Mouse (Mus musculus): ENCODE data around the gene Rtn4r. TPM values are rescaled to one million over a fixed set of nuclear protein-coding genes. Genes with fewer than 3 reads are reported as not detected.

Rtn4r gene
- polyA plus RNA-seq (2012; rRNA removed) = 4.7 and 8.0 TPM in 2 replicates

GRCm38 (mm10) chr16:18127241-18127861, at the start of gene Rtn4r:
Gene Rtn4r, plus strand, starts transcription at chr16:18127642.

Other genes with a start within 250 kb of the Rtn4r start
- gene Gm20518, start 236.0 kb upstream of the Rtn4r start, polyA plus RNA-seq (2012; rRNA removed) = 1.7 and 2.2 TPM in 2 replicates
- 0.02 TPM in 1 of 2 replicates, not detected in the other for gene Tssk1, start 233.4 kb upstream of the Rtn4r start, polyA plus RNA-seq (2012; rRNA removed)
- 71.0 and 96.4 TPM in 2 replicates for gene Dgcr2, start 229.1 kb upstream of the Rtn4r start, polyA plus RNA-seq (2012; rRNA removed)
- gene Tssk2, start 229.0 kb upstream of the Rtn4r start, polyA plus RNA-seq (2012; rRNA removed) = not detected in 2 replicates
- 36.8 and 45.3 TPM in 2 replicates for gene Ess2, start 216.3 kb upstream of the Rtn4r start, polyA plus RNA-seq (2012; rRNA removed)
- gene Gsc2, start 212.6 kb upstream of the Rtn4r start, polyA plus RNA-seq (2012; rRNA removed) = 0.24 and 0.25 TPM in 2 replicates
- gene Slc25a1, start 199.4 kb upstream of the Rtn4r start, polyA plus RNA-seq (2012; rRNA removed) = 47.3 and 64.0 TPM in 2 replicates
- not detected in 2 replicates for gene Vpreb2, start 147.2 kb upstream of the Rtn4r start, polyA plus RNA-seq (2012; rRNA removed)
- gene Dgcr6, start 74.8 kb upstream of the Rtn4r start, polyA plus RNA-seq (2012; rRNA removed) = 70.0 and 80.8 TPM in 2 replicates
- 18.1 and 20.9 TPM in 2 replicates for gene Prodh, start 37.4 kb upstream of the Rtn4r start, polyA plus RNA-seq (2012; rRNA removed)
- gene Ccdc188, start 90.2 kb downstream of the Rtn4r start, polyA plus RNA-seq (2012; rRNA removed) = not detected in 2 replicates
- 26.1 and 38.1 TPM in 2 replicates for gene Zdhhc8, start 107.5 kb downstream of the Rtn4r start, polyA plus RNA-seq (2012; rRNA removed)
- gene Trmt2a, start 121.0 kb downstream of the Rtn4r start, polyA plus RNA-seq (2012; rRNA removed) = 101 and 108 TPM in 2 replicates
- 505 and 919 TPM in 2 replicates for gene Ranbp1, start 121.1 kb downstream of the Rtn4r start, polyA plus RNA-seq (2012; rRNA removed)
- 0.27 and 2.3 TPM in 2 replicates for gene Gm49776, start 130.7 kb downstream of the Rtn4r start, polyA plus RNA-seq (2012; rRNA removed)
- gene Dgcr8, start 161.6 kb downstream of the Rtn4r start, polyA plus RNA-seq (2012; rRNA removed) = 84.9 and 98.9 TPM in 2 replicates
- 26.5 and 33.6 TPM in 2 replicates for gene Tango2, start 220.5 kb downstream of the Rtn4r start, polyA plus RNA-seq (2012; rRNA removed)
- gene Arvcf, start 220.5 kb downstream of the Rtn4r start, polyA plus RNA-seq (2012; rRNA removed) = 111 and 127 TPM in 2 replicates

Data from central nervous system, embryonic 11.5 days (tissue).